Mouse (Mus musculus) layer of hippocampus, postnatal 14 days (tissue): ENCODE measurements at regions not wholly inside any gene's neighbourhood (a gene's known extent, or its start where the extent isn't known, plus 50 kb on each side); places are given as distances from the start of the nearest gene placed in this dataset.

Experiments
- DNase-seq, 2 experiments: peaks; one replicate each; pipeline ENCODE4 v3.0.0; 2021 to 2022; ENCODE audit warnings: low spot score in 2 of 2, mixed read lengths in 1 of 2

DNA sequence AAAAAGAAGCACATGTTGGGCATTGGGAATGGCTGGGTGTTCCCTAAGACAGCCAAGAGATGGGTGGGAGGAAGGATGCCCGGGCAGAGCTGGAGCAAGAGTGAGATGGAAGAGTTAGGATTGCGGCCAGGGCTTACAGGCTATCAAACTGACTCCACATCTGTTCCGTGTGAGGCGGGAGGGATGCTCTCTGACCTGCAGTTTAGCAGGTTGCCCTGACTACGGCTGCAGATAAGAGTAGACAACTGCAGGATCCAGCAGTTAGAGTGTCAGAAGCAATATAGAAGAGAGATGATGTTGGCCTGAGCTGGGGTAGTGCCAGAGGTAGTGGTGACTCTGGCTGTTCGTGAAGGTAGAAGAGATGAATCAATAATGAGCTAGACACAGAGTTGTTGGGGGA is 61.6 kb upstream of the Syt6 start:
- DNase-seq: no peak

- DNase-seq: no peak
Observed at GRCm38 (mm10) chr3:103514061-103514460, 61.0 kb upstream of the Syt6 start.

GRCm38 (mm10) chr3:103515946-103516345 is 59.1 kb upstream of the Syt6 start:
- DNase-seq: no peak

DNA sequence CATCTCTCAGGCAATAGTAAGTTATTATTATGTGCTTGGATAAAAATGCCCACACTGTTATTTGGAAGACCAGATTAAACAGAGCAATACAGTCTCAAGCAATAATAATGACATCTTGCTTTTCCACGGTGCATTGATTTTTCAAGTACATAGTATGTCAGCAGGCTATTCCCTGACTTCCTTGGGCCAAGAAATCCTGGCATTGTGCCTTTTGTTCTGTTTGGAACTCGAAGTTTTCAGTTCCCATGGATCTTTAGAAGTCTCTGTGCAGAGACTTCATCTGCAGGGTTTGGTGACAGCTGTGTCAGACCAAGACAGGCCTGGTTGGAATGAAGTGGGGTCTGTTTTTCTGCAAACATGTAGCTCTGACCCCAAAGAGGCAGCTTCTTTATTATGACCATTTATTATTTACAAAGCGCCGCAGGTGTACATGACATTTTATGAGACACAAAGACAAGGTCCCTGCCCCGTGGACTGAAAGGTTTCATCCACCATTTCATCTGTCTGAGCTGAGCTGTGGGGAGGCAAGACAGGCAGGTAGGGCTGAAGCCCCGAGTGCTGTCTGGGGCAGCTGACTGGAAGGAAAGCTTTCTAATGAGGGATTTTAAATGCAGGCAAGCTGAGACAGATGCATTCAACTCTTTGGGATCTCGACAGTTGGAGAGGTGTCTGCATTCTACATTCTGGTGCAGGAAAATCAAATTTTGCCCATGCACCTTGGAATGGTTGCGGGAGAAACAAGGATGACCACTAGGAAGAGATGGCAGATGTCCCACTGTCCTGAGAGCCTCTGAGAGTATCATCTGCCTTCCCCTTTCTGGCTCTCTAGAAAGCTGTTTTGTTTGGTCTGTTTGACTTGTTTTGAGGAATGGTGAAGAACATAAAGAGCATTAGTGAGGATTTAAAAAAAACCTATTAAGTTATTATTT is 57.4 kb upstream of the Syt6 start:
- no peak for DNase-seq

- DNase-seq: no peak
Observed at GRCm38 (mm10) chr3:103518624-103519023, 56.4 kb upstream of the Syt6 start.
